11 mouse cellular contexts compared by ENCODE assay signal in genomic region chr13:34133326-34134071, GRCm38 (mm10). TPM values are rescaled to one million over a fixed set of nuclear protein-coding genes. Genes with fewer than 3 reads are reported as not detected.
DNase-seq lines count a peak whose midpoint lies in the region; ATAC-seq and TF ChIP-seq lines count a peak whose summit lies in the region.
"Had no signal": no experiment of that assay in that cellular context is flagged by ENCODE, and none has a peak within 500 bp of the region (broad histone marks: within the 10 kb centered on the region; RNA-seq: fewer than 3 reads in every experiment).

No protein-coding gene starts in this region.

- peaks cover 38% of the 10 kb centered on the region for H3K27me3 ChIP-seq in lung, embryonic 15.5 days
- H3K27me3 ChIP-seq in embryonic facial prominence, embryonic 12.5 days = no peaks in the 10 kb centered on the region
- no peaks in the 10 kb centered on the region for H3K27me3 ChIP-seq in hindbrain, embryonic 15.5 days
- H3K27me3 ChIP-seq in neural tube, embryonic 13.5 days = no peaks in the 10 kb centered on the region

- H3K36me3 ChIP-seq in lung, embryonic 15.5 days = no peaks in the 10 kb centered on the region
- no peaks in the 10 kb centered on the region for H3K36me3 ChIP-seq in embryonic facial prominence, embryonic 12.5 days
- no peaks in the 10 kb centered on the region for H3K36me3 ChIP-seq in hindbrain, embryonic 15.5 days
- H3K36me3 ChIP-seq in neural tube, embryonic 13.5 days = peaks cover 4% of the 10 kb centered on the region; the same call in 1 of the 2 replicates
- H3K36me3 ChIP-seq: liver, embryonic 13.5 days had no signal

- H3K4me3 ChIP-seq in lung, embryonic 15.5 days = peak overlapping the region; percentile 7
- peak overlapping the region; percentile 22 for H3K4me3 ChIP-seq in embryonic facial prominence, embryonic 12.5 days
- peak overlapping the region; percentile 89 for H3K4me3 ChIP-seq in hindbrain, embryonic 15.5 days
- H3K4me3 ChIP-seq in neural tube, embryonic 13.5 days = peak overlapping the region; percentile 95
- no peak overlapping the region for H3K4me3 ChIP-seq in lung, adult 2 months (replicated peaks; ENCODE audit: extremely low read depth, low read depth, low read length)
- H3K4me3 ChIP-seq: liver, embryonic 13.5 days had no signal

- H3K9ac ChIP-seq in lung, embryonic 15.5 days = peak overlapping the region; percentile 1; the same call in 1 of the 2 replicates
- H3K9ac ChIP-seq in embryonic facial prominence, embryonic 12.5 days = peak overlapping the region; percentile 36; the same call in 1 of the 2 replicates
- peak overlapping the region; percentile 99 for H3K9ac ChIP-seq in hindbrain, embryonic 15.5 days
- peak overlapping the region; percentile 100 for H3K9ac ChIP-seq in neural tube, embryonic 13.5 days
- H3K9ac ChIP-seq: liver, embryonic 13.5 days had no signal

- no peaks in the 10 kb centered on the region for H3K9me3 ChIP-seq in lung, embryonic 15.5 days
- H3K9me3 ChIP-seq in embryonic facial prominence, embryonic 12.5 days = no peaks in the 10 kb centered on the region
- H3K9me3 ChIP-seq in hindbrain, embryonic 15.5 days = no peaks in the 10 kb centered on the region
- H3K9me3 ChIP-seq in neural tube, embryonic 13.5 days = no peaks in the 10 kb centered on the region
- H3K9me3 ChIP-seq: liver, embryonic 13.5 days had no signal

- no peak for TF ChIP-seq CTCF in lung, adult 2 months (IDR thresholded peaks at IDR 0.05; ENCODE audit: insufficient read depth, low read length)

- TF ChIP-seq POLR2A in lung, adult 2 months (IDR thresholded peaks at IDR 0.05; ENCODE audit: borderline replicate concordance, extremely low read depth, low read depth, low read length) = no peak

- no peak for DNase-seq in lung, postnatal 36 days
- no peak for DNase-seq in adrenal gland, adult (ENCODE audit: inconsistent age in 2 of 2, low spot score in 1 of 2)
- DNase-seq in adrenal gland, postnatal 14 days = no peak
- no peak for DNase-seq in lung, adult 2 months
- DNase-seq: adrenal gland, adult 2 months; gastrocnemius, postnatal 10 days; liver, embryonic 13.5 days had no signal

- H3K4me1 ChIP-seq in lung, embryonic 15.5 days = peaks cover 33% of the 10 kb centered on the region
- H3K4me1 ChIP-seq in embryonic facial prominence, embryonic 12.5 days = peaks cover 31% of the 10 kb centered on the region
- H3K4me1 ChIP-seq in hindbrain, embryonic 15.5 days (replicated peaks) = peaks cover 44% of the 10 kb centered on the region
- H3K4me1 ChIP-seq in neural tube, embryonic 13.5 days (replicated peaks) = peaks cover 64% of the 10 kb centered on the region
- peaks cover 5% of the 10 kb centered on the region for H3K4me1 ChIP-seq in lung, adult 2 months (ENCODE audit: control insufficient read depth, insufficient read depth, low read length)

- peak overlapping the region; percentile 43 for H3K4me2 ChIP-seq in lung, embryonic 15.5 days
- peak overlapping the region; percentile 78 for H3K4me2 ChIP-seq in embryonic facial prominence, embryonic 12.5 days (replicated peaks)
- H3K4me2 ChIP-seq in hindbrain, embryonic 15.5 days = peak overlapping the region; percentile 85
- H3K4me2 ChIP-seq in neural tube, embryonic 13.5 days = peak overlapping the region; percentile 89
- H3K4me2 ChIP-seq: liver, embryonic 13.5 days had no signal

- no peak overlapping the region for H3K27ac ChIP-seq in lung, embryonic 15.5 days
- H3K27ac ChIP-seq in embryonic facial prominence, embryonic 12.5 days = peak overlapping the region; percentile 63
- H3K27ac ChIP-seq in hindbrain, embryonic 15.5 days (replicated peaks) = peak overlapping the region; percentile 99
- peak overlapping the region; percentile 100 for H3K27ac ChIP-seq in neural tube, embryonic 13.5 days (replicated peaks)
- H3K27ac ChIP-seq: liver, embryonic 13.5 days had no signal

- ATAC-seq in lung, embryonic 15.5 days (ENCODE audit: borderline replicate concordance, extremely low read depth, low FRiP score, low TSS enrichment) = no peak
- no peak for ATAC-seq in embryonic facial prominence, embryonic 12.5 days (ENCODE audit: insufficient number of reproducible peaks, insufficient read depth, low FRiP score, low TSS enrichment)
- no peak for ATAC-seq in hindbrain, embryonic 15.5 days (ENCODE audit: low FRiP score, low read depth)
- no peak for ATAC-seq in neural tube, embryonic 13.5 days (ENCODE audit: low read depth)

- 13% methylated on average over 15 of the region's 15 CpGs for WGBS in lung, embryonic 15.5 days
- WGBS in embryonic facial prominence, embryonic 12.5 days = 3% methylated on average over 15 of the region's 15 CpGs
- 2% methylated on average over 15 of the region's 15 CpGs for WGBS in hindbrain, embryonic 15.5 days
- WGBS in neural tube, embryonic 13.5 days = 2% methylated on average over 15 of the region's 15 CpGs
- 40% methylated on average over 15 of the region's 15 CpGs for WGBS in lung, adult 2 months

RNA-seq across cellular contexts. Expression of gene Tubb2b, which starts 3.2 kb away (rescaled TPM):
- 18.0 and 19.7 TPM in 2 replicates for polyA plus RNA-seq in lung, embryonic 15.5 days (2015; fragmentation: Nextera tagmentation; extraction: Ambion mirVana)
- 66.5 and 77.7 TPM in 2 replicates for polyA plus RNA-seq in embryonic facial prominence, embryonic 12.5 days (2016; fragmentation: Nextera tagmentation; extraction: Ambion mirVana)
- 939 and 1,019 TPM in 2 replicates for polyA plus RNA-seq in hindbrain, embryonic 15.5 days (2015; fragmentation: Nextera tagmentation; extraction: Ambion mirVana)
- polyA plus RNA-seq in neural tube, embryonic 13.5 days (2015; fragmentation: Nextera tagmentation; extraction: Ambion mirVana) = 644 and 732 TPM in 2 replicates
- 5.5 and 22.5 TPM in 2 replicates for total RNA-seq in adrenal gland, postnatal 14 days (2021)
- 13.6 and 21.6 TPM in 2 replicates for polyA plus RNA-seq in lung, adult 2 months (2012; rRNA removed)

RNA-seq across cellular contexts. Expression of gene Psmg4, which starts 29.3 kb away (rescaled TPM):
- polyA plus RNA-seq in lung, embryonic 15.5 days (2015; fragmentation: Nextera tagmentation; extraction: Ambion mirVana) = 64.3 and 72.7 TPM in 2 replicates
- 111 TPM in 2 replicates for polyA plus RNA-seq in embryonic facial prominence, embryonic 12.5 days (2016; fragmentation: Nextera tagmentation; extraction: Ambion mirVana)
- polyA plus RNA-seq in hindbrain, embryonic 15.5 days (2015; fragmentation: Nextera tagmentation; extraction: Ambion mirVana) = 78.1 and 82.6 TPM in 2 replicates
- polyA plus RNA-seq in neural tube, embryonic 13.5 days (2015; fragmentation: Nextera tagmentation; extraction: Ambion mirVana) = 94.7 and 95.4 TPM in 2 replicates
- 30.2 and 40.3 TPM in 2 replicates for total RNA-seq in adrenal gland, postnatal 14 days (2021)
- 79.9 and 123 TPM in 2 replicates for polyA plus RNA-seq in lung, adult 2 months (2012; rRNA removed)

RNA-seq across cellular contexts. Expression of gene Tubb2a, which starts 55.7 kb away (rescaled TPM):
- 180 and 197 TPM in 2 replicates for polyA plus RNA-seq in lung, embryonic 15.5 days (2015; fragmentation: Nextera tagmentation; extraction: Ambion mirVana)
- 162 and 188 TPM in 2 replicates for polyA plus RNA-seq in embryonic facial prominence, embryonic 12.5 days (2016; fragmentation: Nextera tagmentation; extraction: Ambion mirVana)
- 3,041 and 3,094 TPM in 2 replicates for polyA plus RNA-seq in hindbrain, embryonic 15.5 days (2015; fragmentation: Nextera tagmentation; extraction: Ambion mirVana)
- 1,875 and 2,016 TPM in 2 replicates for polyA plus RNA-seq in neural tube, embryonic 13.5 days (2015; fragmentation: Nextera tagmentation; extraction: Ambion mirVana)
- total RNA-seq in adrenal gland, postnatal 14 days (2021) = 46.1 and 59.9 TPM in 2 replicates
- 320 and 386 TPM in 2 replicates for polyA plus RNA-seq in lung, adult 2 months (2012; rRNA removed)

Comparison
In these comparisons a context has a peak if more than half of its experiments do, and no peak if none do; other contexts are left out.
1. H3K9ac ChIP-seq: peak in every context shown above with its lines; median percentile 100 in neural tube, embryonic 13.5 days; 99 in hindbrain, embryonic 15.5 days; 36 in embryonic facial prominence, embryonic 12.5 days; 1 in lung, embryonic 15.5 days.